Mouse (Mus musculus): ENCODE measurements at regions not wholly inside any gene's neighbourhood (a gene's known extent, or its start where the extent isn't known, plus 50 kb on each side); places are given as distances from the start of the nearest gene placed in this dataset.
A peak's percentile ranks its signal among the peaks of the same experiment; 100 is the strongest.

- peak; percentile 58 for ATAC-seq
- Histone ChIP-seq H3K27ac (ENCODE audit: low read length) (no peak overlapping the region), H3K9me3 (ENCODE audit: control insufficient read depth, low read length) (no peaks in the 10 kb centered on the region), H3K4me1 (replicated peaks; ENCODE audit: control insufficient read depth, insufficient read depth, low read length) (peaks cover 4% of the 10 kb centered on the region; the same call in 1 of the 2 replicates), H3K4me3 (replicated peaks; ENCODE audit: low read length) (no peak overlapping the region), H3K4me2 (ENCODE audit: low read length) (no peak overlapping the region), H3K27me3 (replicated peaks; ENCODE audit: control insufficient read depth, insufficient read depth, low read length) (0 out of 2 replicates have a peak, but pooled peaks cover 2% of the 10 kb centered on the region), H3K9ac (replicated peaks; ENCODE audit: low read depth, low read length) (no peak overlapping the region), H3K36me3 (ENCODE audit: control insufficient read depth, insufficient read depth) (no peaks in the 10 kb centered on the region)
Observed at GRCm38 (mm10) chr9:89858005-89858404, 51.7 kb upstream of the Rasgrf1 start.

DNA sequence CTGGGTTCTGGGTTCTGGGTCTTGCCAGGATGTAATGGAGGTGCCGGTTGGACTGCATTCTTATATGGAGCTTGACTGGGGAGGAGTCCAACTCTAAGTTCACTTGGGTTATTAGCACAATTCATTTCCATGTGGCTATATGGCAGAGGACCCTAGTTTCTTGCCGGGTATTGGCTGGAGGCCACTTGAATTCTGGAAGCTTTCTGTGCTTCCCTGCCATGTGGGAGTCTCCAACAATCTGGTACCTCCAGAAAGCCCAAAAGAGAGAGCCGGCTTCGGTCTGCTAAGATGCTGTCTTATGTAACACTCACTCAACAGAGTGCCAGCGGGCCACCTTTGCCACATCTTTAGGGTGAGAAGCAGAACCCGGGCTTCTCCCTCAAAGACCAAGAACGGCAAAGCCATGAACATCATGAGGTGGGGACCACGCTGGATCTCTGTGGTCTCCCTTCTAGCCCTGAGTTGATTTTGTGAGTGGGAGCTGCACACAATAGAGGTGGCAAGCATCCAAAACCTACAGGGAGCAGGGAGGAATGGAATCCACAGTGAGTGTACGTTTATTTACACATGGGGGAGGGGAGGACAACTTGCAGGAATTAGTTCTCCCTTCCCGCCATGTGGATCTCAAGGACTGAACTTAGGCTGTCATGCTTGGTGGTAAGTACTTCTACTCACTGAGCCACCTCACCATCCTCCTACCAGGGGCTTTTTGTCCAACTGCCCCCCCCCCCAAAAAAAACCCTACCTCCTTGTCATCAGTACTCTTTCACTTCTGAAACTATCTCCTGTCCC is 59.0 kb upstream of the Rasgrf1 start:
- peak; percentile 81 for ATAC-seq
- no peaks in the 10 kb centered on the region for H3K27me3 ChIP-seq (replicated peaks; ENCODE audit: control insufficient read depth, insufficient read depth, low read length)
- H3K9ac ChIP-seq (replicated peaks; ENCODE audit: low read depth, low read length), result no peak overlapping the region
- no peaks in the 10 kb centered on the region for H3K9me3 ChIP-seq (ENCODE audit: control insufficient read depth, low read length)
- H3K27ac ChIP-seq (ENCODE audit: low read length), result peak overlapping the region; percentile 43
- 59% methylated on average over 10 of the region's 10 CpGs for WGBS
- H3K4me2 ChIP-seq (ENCODE audit: low read length), result no peak overlapping the region
- no peak overlapping the region for H3K4me3 ChIP-seq (replicated peaks; ENCODE audit: low read length)
- peaks cover 15% of the 10 kb centered on the region for H3K4me1 ChIP-seq (replicated peaks; ENCODE audit: control insufficient read depth, insufficient read depth, low read length)
- no peaks in the 10 kb centered on the region for H3K36me3 ChIP-seq (ENCODE audit: control insufficient read depth, insufficient read depth)

DNA sequence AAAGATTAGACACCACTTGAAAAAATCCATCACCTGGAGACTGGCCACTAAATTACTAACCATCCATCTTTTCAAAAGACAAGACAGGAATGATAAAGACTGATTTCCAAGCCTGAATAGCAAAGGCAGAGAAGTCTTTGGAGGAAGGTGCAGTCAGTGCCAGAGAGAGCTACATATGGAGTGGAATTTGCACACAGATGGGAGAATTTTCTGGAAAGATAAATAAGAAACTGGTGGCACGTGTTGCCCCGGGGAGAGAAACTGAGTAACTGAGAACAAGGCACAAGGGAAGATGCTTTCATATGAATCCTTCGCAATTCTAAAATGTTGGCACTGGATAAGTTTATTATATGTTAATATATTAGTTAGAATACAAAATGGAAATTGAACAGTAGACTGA is 59.8 kb upstream of the Rasgrf1 start:
- peak; percentile 80 for ATAC-seq
- Histone ChIP-seq H3K27ac (ENCODE audit: low read length) (peak overlapping the region; percentile 43; the same call in 1 of the 2 replicates), H3K9ac (replicated peaks; ENCODE audit: low read depth, low read length) (no peak overlapping the region), H3K4me1 (replicated peaks; ENCODE audit: control insufficient read depth, insufficient read depth, low read length) (peaks cover 15% of the 10 kb centered on the region), H3K4me2 (ENCODE audit: low read length) (no peak overlapping the region), H3K4me3 (replicated peaks; ENCODE audit: low read length) (no peak overlapping the region), H3K27me3 (replicated peaks; ENCODE audit: control insufficient read depth, insufficient read depth, low read length) (no peaks in the 10 kb centered on the region), H3K36me3 (ENCODE audit: control insufficient read depth, insufficient read depth) (no peaks in the 10 kb centered on the region), H3K9me3 (ENCODE audit: control insufficient read depth, low read length) (no peaks in the 10 kb centered on the region)
- WGBS, result 56% methylated on average over 3 of the region's 3 CpGs

- Histone ChIP-seq H3K9me3 (ENCODE audit: control insufficient read depth, low read length) (no peaks in the 10 kb centered on the region), H3K4me3 (replicated peaks; ENCODE audit: low read length) (no peak overlapping the region), H3K27me3 (replicated peaks; ENCODE audit: control insufficient read depth, insufficient read depth, low read length) (no peaks in the 10 kb centered on the region), H3K27ac (ENCODE audit: low read length) (peak overlapping the region; percentile 31), H3K4me1 (replicated peaks; ENCODE audit: control insufficient read depth, insufficient read depth, low read length) (peaks cover 15% of the 10 kb centered on the region), H3K9ac (replicated peaks; ENCODE audit: low read depth, low read length) (no peak overlapping the region), H3K36me3 (ENCODE audit: control insufficient read depth, insufficient read depth) (no peaks in the 10 kb centered on the region), H3K4me2 (ENCODE audit: low read length) (no peak overlapping the region)
- WGBS, result 74% methylated on average over 3 of the region's 3 CpGs
- no peak for ATAC-seq
Observed at GRCm38 (mm10) chr9:89848571-89848970, 61.1 kb upstream of the Rasgrf1 start.

- Histone ChIP-seq H3K36me3 (ENCODE audit: control insufficient read depth, insufficient read depth) (no peaks in the 10 kb centered on the region), H3K4me1 (replicated peaks; ENCODE audit: control insufficient read depth, insufficient read depth, low read length) (peaks cover 24% of the 10 kb centered on the region), H3K4me2 (ENCODE audit: low read length) (no peak overlapping the region), H3K27ac (ENCODE audit: low read length) (no peak overlapping the region), H3K9me3 (ENCODE audit: control insufficient read depth, low read length) (no peaks in the 10 kb centered on the region), H3K4me3 (replicated peaks; ENCODE audit: low read length) (no peak overlapping the region), H3K27me3 (replicated peaks; ENCODE audit: control insufficient read depth, insufficient read depth, low read length) (no peaks in the 10 kb centered on the region), H3K9ac (replicated peaks; ENCODE audit: low read depth, low read length) (no peak overlapping the region)
- no peak for ATAC-seq
Observed at GRCm38 (mm10) chr9:89846973-89847372, 62.7 kb upstream of the Rasgrf1 start.

DNA sequence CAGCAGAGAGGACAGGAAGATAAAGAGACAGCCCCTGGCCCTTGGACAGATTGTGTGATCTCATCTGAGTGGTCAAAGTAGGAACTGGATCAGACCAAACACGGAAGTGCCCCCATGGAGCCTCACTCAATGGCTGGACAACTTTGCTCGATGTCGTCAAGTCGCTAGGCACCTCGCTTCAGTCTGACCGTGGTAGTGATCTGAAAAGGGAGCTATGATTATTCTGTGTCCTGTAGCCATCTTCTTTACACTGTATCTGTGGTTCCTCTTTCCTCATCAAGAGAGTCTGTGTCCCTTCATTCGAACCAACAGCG is 67.0 kb upstream of the Rasgrf1 start:
- no peak for ATAC-seq
- Histone ChIP-seq H3K36me3 (ENCODE audit: control insufficient read depth, insufficient read depth) (no peaks in the 10 kb centered on the region), H3K9me3 (ENCODE audit: control insufficient read depth, low read length) (no peaks in the 10 kb centered on the region), H3K4me3 (replicated peaks; ENCODE audit: low read length) (no peak overlapping the region), H3K9ac (replicated peaks; ENCODE audit: low read depth, low read length) (no peak overlapping the region), H3K27ac (ENCODE audit: low read length) (peak overlapping the region; percentile 6; the same call in 1 of the 2 replicates), H3K4me1 (replicated peaks; ENCODE audit: control insufficient read depth, insufficient read depth, low read length) (peaks cover 15% of the 10 kb centered on the region), H3K4me2 (ENCODE audit: low read length) (no peak overlapping the region), H3K27me3 (replicated peaks; ENCODE audit: control insufficient read depth, insufficient read depth, low read length) (no peaks in the 10 kb centered on the region)
- WGBS, result 79% methylated on average over 8 of the region's 8 CpGs

GRCm38 (mm10) chr9:89841866-89842775 is 67.6 kb upstream of the Rasgrf1 start:
- Histone ChIP-seq H3K9ac (replicated peaks; ENCODE audit: low read depth, low read length) (no peak overlapping the region), H3K36me3 (ENCODE audit: control insufficient read depth, insufficient read depth) (no peaks in the 10 kb centered on the region), H3K4me3 (replicated peaks; ENCODE audit: low read length) (no peak overlapping the region), H3K9me3 (ENCODE audit: control insufficient read depth, low read length) (no peaks in the 10 kb centered on the region), H3K27me3 (replicated peaks; ENCODE audit: control insufficient read depth, insufficient read depth, low read length) (no peaks in the 10 kb centered on the region), H3K27ac (ENCODE audit: low read length) (peak overlapping the region; percentile 6; the same call in 1 of the 2 replicates), H3K4me2 (ENCODE audit: low read length) (peak overlapping the region; percentile 22; the same call in 1 of the 2 replicates), H3K4me1 (replicated peaks; ENCODE audit: control insufficient read depth, insufficient read depth, low read length) (peaks cover 15% of the 10 kb centered on the region)
- ATAC-seq, result peak; percentile 87
- 28% methylated on average over 12 of the region's 12 CpGs for WGBS

GRCm38 (mm10) chr9:89841371-89841770 is 68.3 kb upstream of the Rasgrf1 start:
- peaks cover 15% of the 10 kb centered on the region for H3K4me1 ChIP-seq (replicated peaks; ENCODE audit: control insufficient read depth, insufficient read depth, low read length)
- ATAC-seq, result no peak
- no peak overlapping the region for H3K4me2 ChIP-seq (ENCODE audit: low read length)
- no peak overlapping the region for H3K9ac ChIP-seq (replicated peaks; ENCODE audit: low read depth, low read length)
- H3K27me3 ChIP-seq (replicated peaks; ENCODE audit: control insufficient read depth, insufficient read depth, low read length), result no peaks in the 10 kb centered on the region
- 28% methylated on average over 2 of the region's 2 CpGs for WGBS
- no peaks in the 10 kb centered on the region for H3K9me3 ChIP-seq (ENCODE audit: control insufficient read depth, low read length)
- no peaks in the 10 kb centered on the region for H3K36me3 ChIP-seq (ENCODE audit: control insufficient read depth, insufficient read depth)
- H3K27ac ChIP-seq (ENCODE audit: low read length), result no peak overlapping the region
- H3K4me3 ChIP-seq (replicated peaks; ENCODE audit: low read length), result no peak overlapping the region

GRCm38 (mm10) chr9:89836454-89837245 is 73.1 kb upstream of the Rasgrf1 start:
- ATAC-seq, result peak; percentile 50
- 56% methylated on average over 7 of the region's 7 CpGs for WGBS
- Histone ChIP-seq H3K4me3 (replicated peaks; ENCODE audit: low read length) (no peak overlapping the region), H3K27ac (ENCODE audit: low read length) (no peak overlapping the region), H3K36me3 (ENCODE audit: control insufficient read depth, insufficient read depth) (no peaks in the 10 kb centered on the region), H3K4me2 (ENCODE audit: low read length) (no peak overlapping the region), H3K27me3 (replicated peaks; ENCODE audit: control insufficient read depth, insufficient read depth, low read length) (no peaks in the 10 kb centered on the region), H3K9me3 (ENCODE audit: control insufficient read depth, low read length) (no peaks in the 10 kb centered on the region), H3K9ac (replicated peaks; ENCODE audit: low read depth, low read length) (no peak overlapping the region), H3K4me1 (replicated peaks; ENCODE audit: control insufficient read depth, insufficient read depth, low read length) (peaks cover 3% of the 10 kb centered on the region)

Measured in forebrain, embryonic 16.5 days (tissue).